In the genomic region with DNA sequence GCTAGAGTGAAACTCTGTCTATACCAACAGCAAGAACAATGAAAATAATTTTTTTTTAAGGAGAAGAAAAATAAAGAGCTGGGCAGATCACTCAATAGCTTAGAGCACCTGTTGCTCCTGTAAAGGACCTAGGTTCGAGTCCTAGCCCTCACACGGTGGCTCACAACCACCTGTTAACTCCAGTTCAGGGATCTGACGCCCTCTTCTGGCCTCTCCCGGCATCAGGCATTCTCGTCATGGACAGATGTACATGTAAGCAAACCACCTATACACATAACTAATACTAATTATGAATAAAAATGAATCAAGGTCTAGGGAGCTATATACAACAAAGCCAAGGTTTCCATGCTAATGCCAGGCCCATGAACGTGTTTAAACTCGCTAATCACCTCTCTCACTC, we compare ENCODE assay signal across 8 mouse cellular contexts. TPM values are rescaled to one million over a fixed set of nuclear protein-coding genes. Genes with fewer than 3 reads are reported as not detected.
DNase-seq lines count a peak whose midpoint lies in the region; ATAC-seq and TF ChIP-seq lines count a peak whose summit lies in the region.

No protein-coding gene starts in this region.

- no peak for DNase-seq in left cerebral cortex, adult 2 months (ENCODE audit: extremely low spot score in 1 of 2, low spot score in 2 of 2)
- DNase-seq in left cerebral cortex, adult 11 months (ENCODE audit: low spot score), result no peak
- no peak for DNase-seq in layer of hippocampus, adult 18-20 months (ENCODE audit: low spot score in 2 of 2)
- no peak for DNase-seq in natural killer cell, adult 2 months (ENCODE audit: low spot score in 2 of 2)
- no peak for DNase-seq in adrenal gland, adult 18-20 months (ENCODE audit: low spot score in 2 of 2)

- no peak for TF ChIP-seq POLR2A in cortical plate, adult 2 months (IDR thresholded peaks at IDR 0.05; ENCODE audit: extremely low read depth, insufficient read depth, low read length)

- peaks cover 4% of the 10 kb centered on the region for H3K4me1 ChIP-seq in cortical plate, adult 2 months (ENCODE audit: control insufficient read depth, insufficient read depth, low read length)
- peaks cover 14% of the 10 kb centered on the region for H3K4me1 ChIP-seq in intestine, embryonic 15.5 days (replicated peaks)
- peaks cover 22% of the 10 kb centered on the region for H3K4me1 ChIP-seq in neural tube, embryonic 13.5 days (replicated peaks)

- H3K4me2 ChIP-seq in intestine, embryonic 15.5 days (replicated peaks), result peak overlapping the region; percentile 93
- peak overlapping the region; percentile 100 for H3K4me2 ChIP-seq in neural tube, embryonic 13.5 days

- H3K9me3 ChIP-seq in intestine, embryonic 15.5 days, result no peaks in the 10 kb centered on the region
- no peaks in the 10 kb centered on the region for H3K9me3 ChIP-seq in neural tube, embryonic 13.5 days

- H3K36me3 ChIP-seq in intestine, embryonic 15.5 days, result peaks cover 13% of the 10 kb centered on the region; the same call in 1 of the 2 replicates
- peaks cover 31% of the 10 kb centered on the region for H3K36me3 ChIP-seq in neural tube, embryonic 13.5 days

- WGBS in intestine, embryonic 15.5 days, result 61% methylated on average over 7 of the region's 7 CpGs
- 70% methylated on average over 7 of the region's 7 CpGs for WGBS in neural tube, embryonic 13.5 days

- no peak; the same call in 1 of the 2 replicates for TF ChIP-seq CTCF in left cerebral cortex, adult 2 months (IDR thresholded peaks at IDR 0.05)
- 0 out of 2 replicates have a peak, but pooled peaks have one; percentile 8 for TF ChIP-seq CTCF in cortical plate, adult 2 months (IDR thresholded peaks at IDR 0.05; ENCODE audit: extremely low read depth, insufficient read depth, low read length)

- no peak overlapping the region for H3K27ac ChIP-seq in left cerebral cortex, adult 2 months
- no peak overlapping the region for H3K27ac ChIP-seq in cortical plate, adult 2 months (ENCODE audit: insufficient read depth, low read length)
- H3K27ac ChIP-seq in intestine, embryonic 15.5 days, result no peak overlapping the region
- H3K27ac ChIP-seq in neural tube, embryonic 13.5 days (replicated peaks), result no peak overlapping the region

- ATAC-seq in intestine, embryonic 15.5 days, result no peak
- no peak for ATAC-seq in neural tube, embryonic 13.5 days (ENCODE audit: low read depth)

- H3K9ac ChIP-seq in intestine, embryonic 15.5 days, result peak overlapping the region; percentile 93; the same call in 1 of the 2 replicates
- H3K9ac ChIP-seq in neural tube, embryonic 13.5 days, result peak overlapping the region; percentile 93

- peak overlapping the region; percentile 90 for H3K4me3 ChIP-seq in left cerebral cortex, adult 2 months
- H3K4me3 ChIP-seq in cortical plate, adult 2 months (ENCODE audit: insufficient read depth, low read length), result peak overlapping the region; percentile 78
- peak overlapping the region; percentile 93 for H3K4me3 ChIP-seq in intestine, embryonic 15.5 days (replicated peaks)
- H3K4me3 ChIP-seq in neural tube, embryonic 13.5 days, result peak overlapping the region; percentile 93

- intact Hi-C loops in left cerebral cortex, adult 2 months (cut with DNase I), result no loop called here

- H3K27me3 ChIP-seq in intestine, embryonic 15.5 days (replicated peaks), result no peaks in the 10 kb centered on the region
- no peaks in the 10 kb centered on the region; the same call in 1 of the 2 replicates for H3K27me3 ChIP-seq in neural tube, embryonic 13.5 days

RNA-seq across cellular contexts. Expression of gene Becn1, which starts 1.2 kb away (rescaled TPM):
- 100 to 1,000 TPM; 210 to 218 TPM for total RNA-seq in left cerebral cortex, adult 2 months (2021)
- 169 and 181 TPM in 2 replicates for polyA plus RNA-seq in cortical plate, adult 2 months (2012; rRNA removed)
- 132 and 143 TPM in 2 replicates for polyA plus RNA-seq in intestine, embryonic 15.5 days (2015; fragmentation: Nextera tagmentation; extraction: Ambion mirVana)
- polyA plus RNA-seq in neural tube, embryonic 13.5 days (2015; fragmentation: Nextera tagmentation; extraction: Ambion mirVana), result 173 and 178 TPM in 2 replicates
- 100 to 1,000 TPM; 211 to 217 TPM for total RNA-seq in layer of hippocampus, adult 18-20 months (2021)
- 100 to 1,000 TPM; 151 to 161 TPM for total RNA-seq in adrenal gland, adult 18-20 months (2021)

RNA-seq across cellular contexts. Expression of gene Psme3, which starts 15.1 kb away (rescaled TPM):
- 100 to 1,000 TPM; 125 to 132 TPM for total RNA-seq in left cerebral cortex, adult 2 months (2021)
- polyA plus RNA-seq in cortical plate, adult 2 months (2012; rRNA removed), result 99.9 and 107 TPM in 2 replicates
- polyA plus RNA-seq in intestine, embryonic 15.5 days (2015; fragmentation: Nextera tagmentation; extraction: Ambion mirVana), result 137 and 147 TPM in 2 replicates
- polyA plus RNA-seq in neural tube, embryonic 13.5 days (2015; fragmentation: Nextera tagmentation; extraction: Ambion mirVana), result 126 and 133 TPM in 2 replicates
- 100 to 1,000 TPM; 118 to 127 TPM for total RNA-seq in layer of hippocampus, adult 18-20 months (2021)
- total RNA-seq in adrenal gland, adult 18-20 months (2021), result 100 to 1,000 TPM; 139 to 164 TPM

RNA-seq across cellular contexts. Expression of gene Coa3, which starts 22.0 kb away (rescaled TPM):
- total RNA-seq in left cerebral cortex, adult 2 months (2021), result 10 to 100 TPM; 97.5 to 98.4 TPM
- 150 and 156 TPM in 2 replicates for polyA plus RNA-seq in cortical plate, adult 2 months (2012; rRNA removed)
- polyA plus RNA-seq in intestine, embryonic 15.5 days (2015; fragmentation: Nextera tagmentation; extraction: Ambion mirVana), result 250 and 261 TPM in 2 replicates
- 211 and 238 TPM in 2 replicates for polyA plus RNA-seq in neural tube, embryonic 13.5 days (2015; fragmentation: Nextera tagmentation; extraction: Ambion mirVana)
- total RNA-seq in layer of hippocampus, adult 18-20 months (2021), result 100 to 1,000 TPM; 102 to 103 TPM
- 10 to 100 TPM; 79.9 to 86.3 TPM for total RNA-seq in adrenal gland, adult 18-20 months (2021)

RNA-seq across cellular contexts. Expression of gene Cntd1, which starts 22.1 kb away (rescaled TPM):
- under 1 TPM; 0.44 to 0.81 TPM for total RNA-seq in left cerebral cortex, adult 2 months (2021)
- polyA plus RNA-seq in cortical plate, adult 2 months (2012; rRNA removed), result 0.56 and 0.70 TPM in 2 replicates
- polyA plus RNA-seq in intestine, embryonic 15.5 days (2015; fragmentation: Nextera tagmentation; extraction: Ambion mirVana), result 0.72 and 1.1 TPM in 2 replicates
- polyA plus RNA-seq in neural tube, embryonic 13.5 days (2015; fragmentation: Nextera tagmentation; extraction: Ambion mirVana), result 0.89 and 1.0 TPM in 2 replicates
- under 1 TPM; 0.30 to 0.47 TPM for total RNA-seq in layer of hippocampus, adult 18-20 months (2021)
- under 1 TPM; 0.33 to 0.99 TPM for total RNA-seq in adrenal gland, adult 18-20 months (2021)

RNA-seq across cellular contexts. Expression of gene Aoc2, which starts 24.0 kb away (rescaled TPM):
- 1 to 10 TPM; 7.2 to 9.4 TPM for total RNA-seq in left cerebral cortex, adult 2 months (2021)
- 3.7 and 4.0 TPM in 2 replicates for polyA plus RNA-seq in cortical plate, adult 2 months (2012; rRNA removed)
- 1.2 and 1.3 TPM in 2 replicates for polyA plus RNA-seq in intestine, embryonic 15.5 days (2015; fragmentation: Nextera tagmentation; extraction: Ambion mirVana)
- polyA plus RNA-seq in neural tube, embryonic 13.5 days (2015; fragmentation: Nextera tagmentation; extraction: Ambion mirVana), result 2.0 and 2.1 TPM in 2 replicates
- total RNA-seq in layer of hippocampus, adult 18-20 months (2021), result 1 to 10 TPM; 6.3 to 7.0 TPM
- total RNA-seq in adrenal gland, adult 18-20 months (2021), result 1 to 10 TPM; 6.0 to 7.0 TPM
